Mouse (Mus musculus) spleen, adult 12 weeks (tissue): ENCODE data around the gene Nanog.

ENCODE experiments used
- DNase-seq: peaks from one replicate; pipeline ENCODE4 v3.0.0; 2022; ENCODE audit warnings: low spot score

Nanog gene

GRCm38 (mm10) chr6:122762952-122763700, 55.8 kb downstream of the Nanog start:
- DNase-seq, result no peak

- no peak for DNase-seq
Observed at GRCm38 (mm10) chr6:122763844-122764445, 56.7 kb downstream of the Nanog start.
